Mouse (Mus musculus) thymus, adult 2 months (tissue): Measurements from ENCODE around the gene Arhgap31.

Experiments used
- CTCF ChIP-seq: fragments of 200-500 bp; IDR thresholded peaks from 2 replicates; pipeline ENCODE4 v1.5.1; 2012; ENCODE audit warnings: mild to moderate bottlenecking, control low read depth, low read length, moderate library complexity, borderline replicate concordance; ENCODE audit not compliant: control insufficient read depth, poor library complexity, insufficient read depth; ENCODE audit errors: extremely low read depth
- POLR2A ChIP-seq: fragments of 200-500 bp; IDR thresholded peaks from 2 replicates; pipeline ENCODE4 v1.6.1; 2012; ENCODE audit warnings: mild to moderate bottlenecking, low read length, control low read depth, moderate library complexity; ENCODE audit not compliant: control insufficient read depth, poor library complexity, insufficient read depth; ENCODE audit errors: extremely low read depth

- TF ChIP-seq CTCF, result no peak
- no peak for TF ChIP-seq POLR2A
Measured at GRCm38 (mm10) chr16:38558221-38558748, 154.8 kb downstream of the Arhgap31 start, which contains the start of gene Tmem39a.
